Mouse (Mus musculus): ENCODE measurements around the gene Nudt22.
"Not testable (repeated sequence)": the region's sequence is repeated elsewhere in the genome, so short reads cannot be mapped to it uniquely, and the experiment has no call there.

Nudt22 gene

GRCm38 (mm10) chr19:6995255-6995991, 494 bp downstream of the Nudt22 start:
- no peak for DNase-seq (ENCODE audit: low spot score)

- no peak for DNase-seq (ENCODE audit: low spot score)
Measured at GRCm38 (mm10) chr19:6994489-6994888, 1.4 kb downstream of the Nudt22 start.

GRCm38 (mm10) chr19:6994002-6994401, 1.9 kb downstream of the Nudt22 start:
- DNase-seq (ENCODE audit: low spot score) = no peak

- no peak for DNase-seq (ENCODE audit: low spot score)
Measured at GRCm38 (mm10) chr19:6993011-6993770, 2.7 kb downstream of the Nudt22 start.

- DNase-seq (ENCODE audit: low spot score) = peak; percentile 98
Measured at GRCm38 (mm10) chr19:6992011-6992858, 3.7 kb downstream of the Nudt22 start, which contains the start of gene Dnajc4. TSS of gene Dnajc4 (minus strand) at chr19:6992572.

- DNase-seq (ENCODE audit: low spot score) = not testable (repeated sequence)
Measured at GRCm38 (mm10) chr19:6991166-6991565, 4.8 kb downstream of the Nudt22 start.

GRCm38 (mm10) chr19:6990712-6991111, 5.2 kb downstream of the Nudt22 start:
- no peak for DNase-seq (ENCODE audit: low spot score)

- no peak for DNase-seq (ENCODE audit: low spot score)
Measured at GRCm38 (mm10) chr19:6989251-6989650, 6.7 kb downstream of the Nudt22 start.

GRCm38 (mm10) chr19:6987904-6988285, 8.0 kb downstream of the Nudt22 start:
- DNase-seq (ENCODE audit: low spot score) = no peak

- DNase-seq (ENCODE audit: low spot score) = peak; percentile 69
Measured at GRCm38 (mm10) chr19:6987061-6987903, 8.6 kb downstream of the Nudt22 start, which contains the start of gene Vegfb. TSS of gene Vegfb (minus strand) at chr19:6987651.

- no peak for DNase-seq (ENCODE audit: low spot score)
Measured at GRCm38 (mm10) chr19:6985951-6986708, 9.8 kb downstream of the Nudt22 start.

- DNase-seq (ENCODE audit: low spot score) = no peak
Measured at GRCm38 (mm10) chr19:6985300-6985699, 10.6 kb downstream of the Nudt22 start.

- DNase-seq (ENCODE audit: low spot score) = peak; percentile 20
Measured at GRCm38 (mm10) chr19:6983621-6984020, 12.3 kb downstream of the Nudt22 start.

GRCm38 (mm10) chr19:6981465-6981864, 14.5 kb downstream of the Nudt22 start:
- no peak for DNase-seq (ENCODE audit: low spot score)

- peak; percentile 99 for DNase-seq (ENCODE audit: low spot score)
Measured at GRCm38 (mm10) chr19:6980381-6981093, 15.4 kb downstream of the Nudt22 start, which contains the start of gene Fkbp2. TSS of gene Fkbp2 (minus strand) at chr19:6980501.

- DNase-seq (ENCODE audit: low spot score) = peak; percentile 99
Measured at GRCm38 (mm10) chr19:6979486-6980380, 16.2 kb downstream of the Nudt22 start.

GRCm38 (mm10) chr19:6979001-6979479, 16.9 kb downstream of the Nudt22 start:
- DNase-seq (ENCODE audit: low spot score) = peak; percentile 24

GRCm38 (mm10) chr19:6978639-6978974, 17.3 kb downstream of the Nudt22 start:
- no peak for DNase-seq (ENCODE audit: low spot score)

Measured in embryo, embryonic 10 days (tissue).